Mouse (Mus musculus) liver, postnatal 0 days (tissue): ENCODE data around the gene Srpk2.

Experiments
- CTCF ChIP-seq: sonication (generic); IDR thresholded peaks from 2 replicates; pipeline ENCODE4 v1.5.1; 2016; ENCODE audit warnings: antibody characterized with exemption, low read depth
- EP300 ChIP-seq: IDR thresholded peaks from 2 replicates; pipeline ENCODE4 v1.6.1; 2016; ENCODE audit warnings: antibody characterized with exemption, low read depth, mild to moderate bottlenecking

- TF ChIP-seq CTCF (no peak), EP300 (no peak)
Measured at GRCm38 (mm10) chr5:23577847-23578246, 106.6 kb downstream of the Srpk2 start.
